Mouse (Mus musculus) cerebellum, adult 9-11 months (tissue): Measurements from ENCODE around the gene Twsg1.
A peak's percentile ranks its signal among the peaks of the same experiment; 100 is the strongest.
"Not testable (repeated sequence)": the region's sequence is repeated elsewhere in the genome, so short reads cannot be mapped to it uniquely, and the experiment has no call there.

Experiments used
- DNase-seq: peaks from one replicate; pipeline ENCODE4 v3.0.0; 2022

Twsg1 gene

DNA sequence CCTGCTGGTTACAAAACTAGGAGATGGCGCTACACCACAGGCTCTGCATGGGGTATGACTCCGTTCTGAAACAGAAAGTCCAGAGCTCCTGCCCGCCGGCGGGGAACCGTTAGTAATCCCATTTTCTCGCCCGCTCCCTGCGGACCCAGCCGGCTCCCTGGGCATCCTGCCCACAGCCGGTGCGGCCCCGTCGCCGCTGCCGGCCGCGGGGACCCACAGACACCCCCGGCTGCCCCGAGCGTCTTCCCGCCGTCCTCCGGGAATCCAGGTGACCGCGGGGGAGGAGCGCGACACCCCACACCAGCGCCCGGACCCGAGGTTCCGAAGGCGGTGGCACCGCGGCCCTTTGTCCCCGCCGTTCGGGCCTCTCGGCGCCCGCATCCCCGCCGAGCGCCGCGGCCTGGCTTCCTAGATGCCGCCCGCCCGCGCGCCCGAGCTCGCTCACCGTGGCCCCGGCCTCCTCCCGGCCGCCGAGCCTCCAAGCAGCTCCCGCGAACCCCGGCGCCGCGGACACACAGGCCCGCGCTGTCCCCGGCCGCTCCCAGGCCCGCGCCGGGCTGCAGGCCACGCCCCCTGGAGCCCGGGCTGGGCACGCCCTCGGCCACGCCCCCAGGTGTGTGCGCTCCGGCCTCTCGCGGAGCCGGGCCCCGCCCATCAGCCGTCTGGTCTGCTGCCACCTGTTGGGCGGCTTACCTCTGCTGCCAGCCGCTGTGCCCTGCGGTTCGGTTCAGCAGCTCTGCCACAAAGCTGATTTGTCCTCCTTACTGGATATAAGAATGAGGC is at the start of gene Twsg1:
Gene Twsg1, minus strand, starts transcription at position 605 of the 783 bp plus-strand sequence.
- peak; percentile 97 for DNase-seq

DNA sequence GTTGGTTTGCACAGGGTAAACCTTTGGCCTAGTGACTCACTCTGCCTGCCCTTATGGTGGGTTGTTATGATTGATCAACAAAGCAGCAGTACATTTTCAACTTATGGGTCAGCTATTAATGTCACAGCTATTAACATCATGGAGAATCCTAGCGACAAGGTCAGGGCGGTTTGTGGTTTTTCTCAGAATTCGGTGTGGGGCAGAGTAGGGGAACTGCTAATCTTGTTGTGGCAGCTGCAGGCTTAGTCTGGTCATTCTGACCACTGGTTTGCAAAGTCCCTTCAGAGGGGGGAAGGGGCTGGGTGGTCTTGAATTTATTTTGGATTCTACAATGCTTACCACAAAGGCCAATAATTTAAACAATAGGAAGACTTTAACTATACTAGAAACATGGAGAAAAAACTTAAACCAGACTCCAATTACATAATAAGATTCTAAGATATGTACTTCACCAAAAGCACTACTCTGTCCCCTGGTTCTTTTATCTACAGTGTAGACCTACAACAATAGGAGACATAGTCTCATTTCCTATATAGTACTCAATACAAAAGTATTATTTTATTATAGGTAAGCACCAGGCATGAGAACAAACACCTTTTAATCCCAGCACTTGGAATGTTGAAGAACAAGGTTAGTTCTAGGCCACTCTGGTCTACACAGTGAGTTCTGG is 37.3 kb upstream of the Twsg1 start:
- DNase-seq, result no peak

- DNase-seq, result not testable (repeated sequence)
Observed at GRCm38 (mm10) chr17:65976720-65977119, 25.7 kb upstream of the Twsg1 start.

GRCm38 (mm10) chr17:65967751-65968150 is 16.7 kb upstream of the Twsg1 start:
- DNase-seq, result no peak

DNA sequence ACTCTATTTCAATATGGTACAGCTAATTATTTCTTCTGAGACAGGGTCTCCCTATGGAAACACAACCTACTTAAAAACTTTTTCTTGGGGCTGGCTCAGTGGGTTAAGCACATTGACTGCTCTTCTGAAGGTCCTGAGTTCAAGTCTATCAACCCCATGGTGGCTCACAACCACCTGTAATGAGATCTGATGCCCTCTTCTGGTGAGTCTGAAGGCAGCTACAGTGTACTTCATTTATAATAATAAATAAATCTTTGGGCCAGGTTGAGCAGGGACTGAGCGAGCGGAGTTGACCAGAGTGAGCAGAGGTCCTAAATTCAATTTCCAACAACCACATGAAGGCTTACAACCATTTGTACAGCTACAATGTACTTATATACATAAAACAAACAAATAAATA is 11.2 kb upstream of the Twsg1 start:
- DNase-seq, result no peak

DNA sequence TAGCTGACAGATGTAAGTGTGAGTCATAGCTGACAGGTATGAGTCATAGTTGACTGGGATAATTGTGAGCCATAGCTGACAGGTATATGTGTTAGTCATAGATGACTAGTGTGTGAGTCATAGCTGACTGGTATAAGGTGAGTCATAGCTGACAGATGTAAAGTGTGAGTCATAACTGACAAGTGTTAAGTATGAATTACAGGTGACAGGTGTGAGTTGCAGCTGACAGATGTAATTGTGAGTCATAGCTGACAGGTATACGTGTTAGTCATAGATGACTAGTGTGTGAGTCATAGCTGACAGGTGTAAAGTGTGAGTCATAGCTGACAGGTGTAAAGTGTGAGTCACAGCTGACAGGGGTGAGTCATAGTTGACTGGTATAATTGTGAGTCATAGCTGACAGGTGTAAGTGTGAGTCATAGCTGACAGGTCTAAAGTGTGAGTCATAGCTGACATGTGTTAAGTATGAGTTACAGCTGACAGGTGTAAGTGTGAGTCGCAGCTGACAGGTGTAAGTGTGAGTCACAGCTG is 10.6 kb upstream of the Twsg1 start:
- no peak for DNase-seq

GRCm38 (mm10) chr17:65959011-65959410 is 8.0 kb upstream of the Twsg1 start:
- DNase-seq, result no peak

DNA sequence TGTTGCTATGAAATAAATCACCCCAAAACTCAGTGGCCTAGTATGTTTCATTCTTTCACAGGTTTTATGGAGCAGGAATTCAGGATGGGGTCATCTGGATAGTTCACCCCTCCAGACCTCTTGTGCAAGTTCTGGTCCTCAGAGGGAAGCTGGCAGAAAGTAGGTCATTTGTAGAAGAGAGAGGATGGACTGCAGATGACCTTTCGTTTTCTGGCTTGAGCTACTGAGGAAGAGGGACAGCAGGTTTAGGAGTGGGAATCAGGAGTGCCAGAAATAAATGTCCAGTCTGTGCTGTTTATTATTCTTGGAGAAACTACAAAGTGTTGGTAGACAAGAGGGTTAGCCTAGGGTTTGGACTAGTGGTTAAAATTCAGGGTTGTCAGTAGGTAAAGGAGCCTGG is 7.3 kb upstream of the Twsg1 start:
- peak; percentile 59 for DNase-seq

GRCm38 (mm10) chr17:65957782-65958325 is 6.8 kb upstream of the Twsg1 start:
- no peak for DNase-seq

- DNase-seq, result peak; percentile 59
Observed at GRCm38 (mm10) chr17:65956993-65957781, 6.2 kb upstream of the Twsg1 start.

DNA sequence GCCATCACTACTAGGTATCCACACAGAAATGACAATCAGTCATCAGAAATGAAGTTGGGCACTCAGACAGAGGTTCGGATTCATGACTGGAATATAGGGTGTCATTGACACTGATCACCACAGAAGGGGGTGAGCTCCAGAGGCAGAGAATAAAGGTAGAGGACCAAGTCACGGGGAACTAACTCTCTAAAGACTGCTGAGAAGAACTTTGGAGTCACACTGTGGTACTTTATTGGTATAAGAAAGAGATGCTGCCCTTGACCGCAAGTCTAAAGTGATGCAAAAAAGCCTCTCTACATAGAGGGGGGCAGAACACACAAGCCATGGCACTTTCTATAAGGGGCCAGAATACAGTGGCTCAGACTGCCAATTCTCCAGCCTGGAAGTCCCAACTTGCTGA is 5.1 kb upstream of the Twsg1 start:
- DNase-seq, result no peak

- DNase-seq, result no peak
Observed at GRCm38 (mm10) chr17:65953959-65954358, 2.9 kb upstream of the Twsg1 start.

DNA sequence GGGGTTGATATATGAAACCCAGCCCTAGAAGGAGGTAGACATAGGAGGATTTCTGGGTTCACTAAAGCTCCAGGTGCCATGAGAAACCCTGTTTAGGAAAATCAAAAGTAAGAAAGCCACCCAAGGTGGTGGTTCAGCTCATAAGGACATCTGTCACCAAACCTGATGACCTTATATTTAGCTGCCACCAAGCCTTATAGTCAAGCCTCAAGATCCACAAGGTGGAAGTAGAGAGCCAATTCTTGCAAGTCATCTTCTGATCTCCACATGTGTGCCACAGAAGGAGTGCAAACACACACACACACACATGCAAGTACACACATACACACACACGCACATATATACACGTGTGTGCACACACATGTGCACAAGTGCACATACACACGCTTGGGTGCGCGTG is 1.1 kb upstream of the Twsg1 start:
- no peak for DNase-seq

- DNase-seq, result peak; percentile 72
Observed at GRCm38 (mm10) chr17:65950183-65950582, 843 bp downstream of the Twsg1 start.

GRCm38 (mm10) chr17:65947307-65947706 is 3.7 kb downstream of the Twsg1 start:
- no peak for DNase-seq

DNA sequence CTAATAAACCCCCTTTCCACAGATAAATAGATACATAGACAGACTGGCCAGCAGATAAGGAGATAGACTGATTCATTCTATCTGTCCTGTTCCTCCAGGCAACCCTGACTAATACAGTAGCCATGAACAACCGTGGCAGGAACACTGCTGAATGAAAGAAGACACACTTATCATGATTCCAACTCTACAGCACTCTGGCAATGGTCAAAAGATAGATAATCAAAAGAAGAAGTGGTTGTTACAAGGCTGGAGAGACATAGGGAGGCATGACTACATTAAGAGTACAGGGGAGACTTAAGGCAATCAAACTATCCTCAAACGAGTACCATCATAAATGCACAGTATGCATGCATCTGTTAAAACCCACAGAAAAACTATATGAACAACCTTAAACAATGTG is 5.6 kb downstream of the Twsg1 start:
- DNase-seq, result no peak

- DNase-seq, result no peak
Observed at GRCm38 (mm10) chr17:65942394-65942793, 8.6 kb downstream of the Twsg1 start.

DNA sequence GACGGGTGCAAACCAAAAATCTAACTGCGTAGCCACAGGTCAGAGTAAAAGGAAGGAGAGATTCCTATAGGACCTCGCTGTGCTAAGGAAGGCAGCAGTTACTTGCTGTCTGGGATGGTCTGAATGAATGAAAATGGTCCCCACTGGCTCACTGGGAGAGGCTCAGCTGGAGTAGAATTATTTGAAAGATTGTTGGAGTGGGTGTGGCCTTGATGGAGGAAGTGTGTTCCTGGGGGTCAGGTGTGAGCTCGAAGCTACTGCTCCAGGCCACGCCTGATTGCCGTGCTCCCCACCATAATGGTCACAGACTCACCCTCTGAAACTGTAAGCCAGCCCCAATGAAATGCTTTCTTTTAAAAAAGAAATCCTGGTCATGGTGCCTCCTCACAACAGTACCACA is 9.8 kb downstream of the Twsg1 start:
- no peak for DNase-seq

- DNase-seq, result no peak
Observed at GRCm38 (mm10) chr17:65940221-65940620, 10.8 kb downstream of the Twsg1 start.

DNA sequence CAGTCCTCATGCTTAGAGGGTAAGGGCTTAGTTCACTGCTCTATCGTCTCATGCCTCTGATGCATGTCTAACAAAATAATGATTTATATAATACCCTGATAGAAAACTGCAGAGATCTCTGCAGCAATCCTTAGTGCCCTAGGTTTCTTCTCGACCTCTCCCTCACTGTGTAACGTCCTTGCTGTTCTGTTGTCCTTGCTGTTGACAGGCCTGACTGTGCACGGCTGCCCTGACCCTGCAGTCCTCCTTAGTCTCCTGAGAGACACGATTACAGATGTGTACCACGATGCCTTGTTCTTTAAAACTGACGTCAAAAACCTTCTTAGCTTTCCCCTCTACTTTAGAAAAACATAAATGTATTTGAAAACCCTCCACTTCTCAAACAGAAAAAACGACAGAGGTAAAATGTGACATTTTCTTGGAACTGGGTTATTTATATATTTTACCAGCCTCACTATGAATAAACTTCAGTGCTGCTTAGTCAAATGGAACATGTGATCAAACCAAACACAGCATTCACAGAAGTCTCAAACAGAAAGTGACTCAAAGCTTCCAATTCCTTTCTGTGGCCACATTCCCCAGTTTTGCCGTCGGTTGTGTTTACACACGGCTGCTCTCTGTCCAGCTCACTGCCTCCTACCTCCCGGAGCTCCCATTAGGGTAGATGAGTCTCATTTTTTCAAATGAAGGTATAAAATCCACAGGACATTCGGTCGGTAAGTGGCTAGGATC is 11.4 kb downstream of the Twsg1 start:
- no peak for DNase-seq

- DNase-seq, result no peak
Observed at GRCm38 (mm10) chr17:65937671-65938070, 13.4 kb downstream of the Twsg1 start.

GRCm38 (mm10) chr17:65933741-65934140 is 17.3 kb downstream of the Twsg1 start:
- no peak for DNase-seq
